Mouse (Mus musculus) bone marrow, adult 2 months (tissue): ENCODE measurements around the gene Abhd4.

Source experiments
- CTCF ChIP-seq: fragments of 200-500 bp; IDR thresholded peaks from 2 replicates; pipeline ENCODE4 v1.5.1; 2011; ENCODE audit warnings: low read length, control low read depth; ENCODE audit not compliant: control insufficient read depth, insufficient read depth
- POLR2A ChIP-seq: fragments of 200-500 bp; IDR thresholded peaks from 2 replicates; pipeline ENCODE4 v1.6.1; 2011; ENCODE audit warnings: low read depth, mild to moderate bottlenecking, control low read depth, low read length, borderline replicate concordance; ENCODE audit not compliant: control insufficient read depth

DNA sequence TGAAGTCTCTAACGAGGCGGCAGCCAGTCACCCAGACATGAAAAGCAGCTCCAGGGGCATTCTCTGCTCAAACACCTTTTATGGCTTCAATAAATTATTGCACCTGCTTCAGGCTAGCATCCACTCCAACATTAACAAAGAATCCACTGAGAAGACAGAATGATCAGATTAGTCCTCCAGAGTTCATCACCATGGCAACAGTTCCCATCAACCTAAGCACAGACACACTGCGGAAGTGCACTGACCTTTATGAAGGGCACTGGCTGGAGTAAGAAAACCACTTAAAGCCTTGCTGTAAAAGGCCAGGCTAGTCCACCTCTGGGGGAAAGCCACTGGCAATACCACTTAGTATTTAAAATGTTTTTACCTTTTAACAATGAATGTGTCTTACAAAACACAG is 9.8 kb upstream of the Abhd4 start:
- no peak for TF ChIP-seq POLR2A
- TF ChIP-seq CTCF: no peak
